Mouse (Mus musculus) CH12.LX (cell line): Measurements from ENCODE around the gene Atp8b3. TPM values are rescaled to one million over a fixed set of nuclear protein-coding genes. Genes with fewer than 3 reads are reported as not detected.

Source experiments
- DNase-seq: peaks from one replicate; pipeline ENCODE4 v3.0.0-alpha.2; 2013; ENCODE audit errors: extremely low read depth
- H3K27ac ChIP-seq: 2 replicates; pipeline ENCODE4 v1.5.1; 2012; ENCODE audit warnings: low read depth, mild to moderate bottlenecking, control low read depth, moderate library complexity; ENCODE audit not compliant: insufficient read depth
- H3K27me3 ChIP-seq: replicated peaks from 2 replicates; pipeline ENCODE3; 2012; ENCODE audit warnings: inconsistent platforms
- H3K36me3 ChIP-seq, 2 experiments: replicated peaks in 1 of 2; 2 replicates each; pipeline versions ENCODE3 to v1.6.1; 2012; ENCODE audit warnings: inconsistent platforms in 1 of 2, low read length in 1 of 2, mild to moderate bottlenecking in 1 of 2, mixed read lengths in 1 of 2, moderate library complexity in 1 of 2; ENCODE audit not compliant: control insufficient read depth in 1 of 2, insufficient read depth in 1 of 2
- H3K4me1 ChIP-seq, 2 experiments: 2 replicates each; pipeline ENCODE4 v1.6.1; 2012; ENCODE audit warnings: inconsistent platforms in 1 of 2, moderate library complexity in 1 of 2; ENCODE audit not compliant: insufficient read depth in 2 of 2, control insufficient read depth in 1 of 2
- H3K4me2 ChIP-seq: 2 replicates; pipeline ENCODE4 v1.6.1; 2012; ENCODE audit warnings: low read depth, mild to moderate bottlenecking, control low read depth; ENCODE audit not compliant: poor library complexity, insufficient read depth, severe bottlenecking
- H3K4me3 ChIP-seq, 3 experiments: fragments of 150-350 bp in 1 of 3; sonication (generic) in 1 of 3; replicated peaks in 1 of 3; 2 replicates each; pipeline versions ENCODE3 to v1.5.1; 2011 to 2012; ENCODE audit warnings: low read depth in 2 of 3, low read length in 2 of 3, mild to moderate bottlenecking in 2 of 3, moderate library complexity in 2 of 3, control low read depth in 1 of 3, improper control_type of control experiment in 1 of 3, inconsistent platforms in 1 of 3, mixed read lengths in 1 of 3; ENCODE audit not compliant: poor library complexity in 1 of 3
- H3K79me2 ChIP-seq: replicated peaks from 2 replicates; pipeline ENCODE4 v1.6.1; 2012; ENCODE audit warnings: mild to moderate bottlenecking, moderate library complexity; ENCODE audit not compliant: control insufficient read depth, poor library complexity, insufficient read depth, severe bottlenecking; ENCODE audit errors: extremely low read depth
- H3K9ac ChIP-seq: 2 replicates; pipeline ENCODE4 v1.6.1; 2012; ENCODE audit warnings: low read depth, mild to moderate bottlenecking, control low read depth, moderate library complexity; ENCODE audit not compliant: insufficient read depth
- H3K9me3 ChIP-seq: replicated peaks from 2 replicates; pipeline ENCODE3; 2012; ENCODE audit warnings: low read length, inconsistent platforms, mixed read lengths
- BHLHE40 ChIP-seq: IDR thresholded peaks from 2 replicates; pipeline ENCODE4 v1.6.1; 2011; ENCODE audit warnings: mild to moderate bottlenecking, low read depth, low read length, improper control_type of control experiment
- CHD1 ChIP-seq: IDR thresholded peaks from 2 replicates; pipeline ENCODE4 v1.6.1; 2012; ENCODE audit warnings: low read depth, low read length, improper control_type of control experiment, inconsistent platforms
- CHD2 ChIP-seq: IDR thresholded peaks from 2 replicates; pipeline ENCODE4 v1.6.1; 2011; ENCODE audit warnings: low read length, improper control_type of control experiment
- CTCF ChIP-seq, 2 experiments: IDR thresholded peaks in 1 of 2; conservative IDR thresholded peaks in 1 of 2; 2 replicates each; pipeline ENCODE4 v1.5.1; 2011 to 2012; ENCODE audit warnings: low read depth in 2 of 2, low read length in 2 of 2, improper control_type of control experiment in 1 of 2, inconsistent platforms in 1 of 2, mild to moderate bottlenecking in 1 of 2, moderate library complexity in 1 of 2
- ELF1 ChIP-seq: IDR thresholded peaks from 2 replicates; pipeline ENCODE4 v1.6.1; 2014; ENCODE audit warnings: low read depth, mild to moderate bottlenecking, inconsistent platforms, low read length, improper control_type of control experiment
- EP300 ChIP-seq: IDR thresholded peaks from 2 replicates; pipeline ENCODE4 v1.6.1; 2011; ENCODE audit warnings: low read length, improper control_type of control experiment
- ETS1 ChIP-seq: conservative IDR thresholded peaks from 2 replicates; pipeline ENCODE4 v1.6.1; 2012; ENCODE audit warnings: low read depth, mild to moderate bottlenecking, inconsistent platforms, low read length, improper control_type of control experiment, moderate library complexity
- GABPA ChIP-seq: IDR thresholded peaks from 2 replicates; pipeline ENCODE4 v1.6.1; 2012; ENCODE audit warnings: low read depth, low read length, improper control_type of control experiment, inconsistent platforms; ENCODE audit not compliant: insufficient replicate concordance
- HCFC1 ChIP-seq: IDR thresholded peaks from 2 replicates; pipeline ENCODE4 v1.6.1; 2012; ENCODE audit warnings: low read depth, mild to moderate bottlenecking, inconsistent platforms, low read length, improper control_type of control experiment
- IRF4 ChIP-seq: IDR thresholded peaks from 2 replicates; pipeline ENCODE4 v1.6.1; 2014; ENCODE audit warnings: low read depth, mild to moderate bottlenecking, inconsistent platforms, low read length, improper control_type of control experiment
- JUN ChIP-seq: IDR thresholded peaks from 2 replicates; pipeline ENCODE4 v1.6.1; 2011; ENCODE audit warnings: low read depth, mild to moderate bottlenecking, low read length, improper control_type of control experiment, moderate library complexity; ENCODE audit not compliant: insufficient read depth
- JUND ChIP-seq: conservative IDR thresholded peaks from 2 replicates; pipeline ENCODE4 v1.6.1; 2011; ENCODE audit warnings: low read depth, low read length, improper control_type of control experiment
- KAT2A ChIP-seq: IDR thresholded peaks from 2 replicates; pipeline ENCODE4 v1.6.1; 2012; ENCODE audit warnings: low read length, improper control_type of control experiment, inconsistent platforms; ENCODE audit not compliant: insufficient replicate concordance
- MAFK ChIP-seq: IDR thresholded peaks from 2 replicates; pipeline ENCODE4 v1.6.1; 2011; ENCODE audit warnings: low read length, improper control_type of control experiment; ENCODE audit not compliant: insufficient replicate concordance
- MAX ChIP-seq: IDR thresholded peaks from 2 replicates; pipeline ENCODE4 v1.6.1; 2011; ENCODE audit warnings: low read length, improper control_type of control experiment
- MEF2A ChIP-seq: IDR thresholded peaks from 2 replicates; pipeline ENCODE4 v1.6.1; 2014; ENCODE audit warnings: low read depth, mild to moderate bottlenecking, inconsistent platforms, low read length, improper control_type of control experiment, borderline replicate concordance
- MXI1 ChIP-seq: IDR thresholded peaks from 2 replicates; pipeline ENCODE4 v1.6.1; 2011; ENCODE audit warnings: mild to moderate bottlenecking, low read depth, low read length, improper control_type of control experiment
- MYC ChIP-seq: IDR thresholded peaks from 2 replicates; pipeline ENCODE4 v1.6.1; 2011; ENCODE audit warnings: low read depth, mild to moderate bottlenecking, improper control_type of control experiment, low read length
- NELFE ChIP-seq: IDR thresholded peaks from 2 replicates; pipeline ENCODE4 v1.6.1; 2011; ENCODE audit warnings: low read depth, low read length, improper control_type of control experiment
- NRF1 ChIP-seq: IDR thresholded peaks from 2 replicates; pipeline ENCODE4 v1.6.1; 2014; ENCODE audit warnings: low read depth, mild to moderate bottlenecking, inconsistent platforms, low read length, improper control_type of control experiment, moderate library complexity
- PAX5 ChIP-seq: IDR thresholded peaks from 2 replicates; pipeline ENCODE4 v1.6.1; 2012; ENCODE audit warnings: low read length, inconsistent platforms, mixed read lengths
- POLR2A ChIP-seq: IDR thresholded peaks from 2 replicates; pipeline ENCODE4 v1.6.1; 2011; ENCODE audit warnings: low read depth, mild to moderate bottlenecking, improper control_type of control experiment, low read length
- RAD21 ChIP-seq: IDR thresholded peaks from 2 replicates; pipeline ENCODE4 v1.6.1; 2011; ENCODE audit warnings: low read depth, mild to moderate bottlenecking, low read length, improper control_type of control experiment, moderate library complexity
- RCOR1 ChIP-seq: conservative IDR thresholded peaks from 2 replicates; pipeline ENCODE4 v1.6.1; 2012; ENCODE audit warnings: low read depth, mild to moderate bottlenecking, inconsistent platforms, low read length, improper control_type of control experiment
- SIN3A ChIP-seq: IDR thresholded peaks from 2 replicates; pipeline ENCODE4 v1.6.1; 2012; ENCODE audit warnings: low read length, improper control_type of control experiment, inconsistent platforms
- SMC3 ChIP-seq: IDR thresholded peaks from 2 replicates; pipeline ENCODE4 v1.6.1; 2011; ENCODE audit warnings: low read depth, low read length, improper control_type of control experiment
- TBP ChIP-seq: conservative IDR thresholded peaks from 2 replicates; pipeline ENCODE4 v1.6.1; 2011; ENCODE audit warnings: low read depth, low read length, improper control_type of control experiment
- TCF12 ChIP-seq: IDR thresholded peaks from 2 replicates; pipeline ENCODE4 v1.6.1; 2014; ENCODE audit warnings: low read depth, mild to moderate bottlenecking, inconsistent platforms, low read length, improper control_type of control experiment
- USF2 ChIP-seq: conservative IDR thresholded peaks from 2 replicates; pipeline ENCODE4 v1.6.1; 2011; ENCODE audit warnings: low read depth, low read length, improper control_type of control experiment
- ZC3H11A ChIP-seq: IDR thresholded peaks from 2 replicates; pipeline ENCODE4 v1.6.1; 2012; ENCODE audit warnings: low read depth, mild to moderate bottlenecking, inconsistent platforms, low read length, improper control_type of control experiment
- ZKSCAN1 ChIP-seq: IDR thresholded peaks from 2 replicates; pipeline ENCODE4 v1.6.1; 2012; ENCODE audit warnings: low read depth, inconsistent platforms, low read length, improper control_type of control experiment, borderline replicate concordance
- ZMIZ1 ChIP-seq: IDR thresholded peaks from 2 replicates; pipeline ENCODE4 v1.6.1; 2012; ENCODE audit warnings: low read depth, mild to moderate bottlenecking, inconsistent platforms, low read length, improper control_type of control experiment
- ZNF384 ChIP-seq: IDR thresholded peaks from 2 replicates; pipeline ENCODE4 v1.6.1; 2012; ENCODE audit warnings: low read depth, low read length, improper control_type of control experiment, inconsistent platforms
- dilution Hi-C: fragments of 300-500 bp; cut with MboI; formaldehyde crosslinking; loops from 2 replicates; pipeline ENCODE4 v1.14.3; 2020; ENCODE audit warnings: low sequenced_read_pairs; ENCODE audit not compliant: extremely low pct_unique_long_range_greater_than_20kb, extremely low pct_ligation_motif_present
- in situ Hi-C: fragments of 300-500 bp; cut with MboI; formaldehyde crosslinking; loops from 3 replicates; pipeline ENCODE4 v1.14.3; 2019; ENCODE audit warnings: low sequenced_read_pairs, low pct_ligation_motif_present, low pct_unique_long_range_greater_than_20kb, mixed read lengths
- polyA plus RNA-seq: library from polyadenylated mRNA; unstranded; fragments of >175 nt; gene quantifications from 2 replicates; pipeline ENCODE4 v1.2.1, GENCODE M21; 2012; ENCODE audit warnings: low read depth; ENCODE audit not compliant: insufficient read length
- total RNA-seq, 2 experiments: library from RNA; depleted of rRNA; stranded (reverse); fragments of 300-350 nt in 1 of 2; fragments of >200 nt in 1 of 2; gene quantifications; 2 replicates each; pipeline ENCODE4 v1.2.3; 2012 to 2014

Gene Atp8b3
- total and polyA plus RNA-seq, 3 experiments = 0.08 to 0.27 (median 0.21) TPM

DNA sequence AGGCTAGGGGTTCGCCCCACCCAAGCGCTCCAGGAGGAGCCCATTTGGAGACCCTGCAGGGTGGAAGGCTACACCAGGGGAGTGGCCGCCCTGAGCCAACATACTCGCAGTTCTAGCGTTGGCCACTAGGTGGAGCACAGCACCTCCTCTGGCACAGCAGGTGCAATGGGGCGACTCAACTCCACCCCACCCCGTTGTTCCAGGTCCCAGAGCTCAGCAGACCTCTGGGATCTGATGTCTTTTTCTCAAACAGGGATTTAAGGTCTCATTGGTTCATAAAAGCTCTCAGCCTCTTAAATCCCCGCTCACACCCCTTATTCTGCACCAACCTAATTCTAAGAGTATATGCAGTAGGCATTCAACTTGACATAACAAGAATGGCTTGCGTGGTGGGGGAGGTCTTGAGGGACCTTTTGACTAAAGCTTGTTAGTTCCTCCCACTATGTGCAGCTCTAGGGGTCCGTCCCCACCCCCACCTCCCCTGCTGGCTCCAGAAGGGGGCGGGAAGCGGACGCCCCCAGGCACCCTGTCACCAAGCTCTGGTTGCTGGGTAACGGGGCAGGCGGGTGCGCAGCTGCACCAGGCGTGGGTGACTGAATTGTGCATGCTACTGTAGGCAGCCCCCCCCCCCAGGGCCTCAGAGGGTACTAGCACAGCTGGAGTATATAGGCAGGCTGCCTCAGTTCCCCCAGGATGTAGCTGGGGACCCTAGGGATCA lies 27.6 kb upstream of the Atp8b3 start (continued):
- TF ChIP-seq IRF4 (no peak), JUN (no peak), ZC3H11A (no peak), ZKSCAN1 (no peak), BHLHE40 (no peak), CTCF (conservative IDR thresholded peaks at IDR 0.05 in 1 of 2, IDR thresholded peaks at IDR 0.05 in 1 of 2; ENCODE audit: low read depth in 2 of 2, low read length in 2 of 2) (peak; percentile 86 to 88), JUND (no peak), ZNF384 (no peak)

DNA sequence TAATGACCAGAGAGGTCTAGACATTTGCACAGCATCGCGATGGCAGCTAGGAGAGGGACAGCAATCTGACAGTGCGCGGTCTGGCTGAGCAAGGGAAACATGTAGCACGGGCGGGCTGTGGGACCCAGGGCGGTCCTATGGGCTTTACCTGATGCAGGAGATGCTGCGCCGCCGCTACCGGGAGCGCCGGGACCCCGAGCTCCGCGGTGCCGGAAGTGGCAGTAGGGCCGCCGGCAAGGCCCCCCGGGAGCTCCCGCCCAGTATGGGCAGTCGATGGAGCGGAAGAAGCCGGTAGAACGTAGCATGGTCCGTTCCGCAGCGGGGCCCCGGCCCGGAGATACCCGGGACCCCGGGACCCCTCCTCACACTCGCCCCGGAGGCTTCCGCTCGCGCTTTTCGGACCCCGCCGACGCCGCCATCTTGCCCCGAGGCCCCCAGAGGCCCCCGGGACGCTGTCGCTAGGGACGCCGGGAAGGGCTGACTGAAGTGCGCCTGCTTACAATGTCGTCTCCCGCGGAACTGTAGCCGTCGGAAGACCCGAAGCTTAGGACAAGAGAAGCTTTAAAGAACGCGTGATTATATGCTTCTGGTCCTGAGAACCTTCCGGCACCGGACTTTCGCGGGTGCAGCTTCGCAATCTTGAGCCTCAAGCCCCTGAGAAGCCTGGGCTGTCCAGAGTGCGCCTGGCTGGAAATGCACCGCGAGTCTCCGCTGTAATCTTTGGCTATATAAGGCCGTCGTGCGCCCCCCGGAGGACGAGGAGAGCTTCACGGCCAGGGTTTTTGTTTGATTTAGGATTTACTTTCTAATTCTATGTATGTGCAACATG lies 22.4 kb upstream of the Atp8b3 start, which contains the start of gene Rexo1:
Gene Rexo1, minus strand, starts transcription at position 445 of the 829 bp plus-strand sequence.
- dilution Hi-C loops = no loop called here
- no peaks in the 10 kb centered on the region for H3K27me3 ChIP-seq

More for the DNA sequence above, 22.4 kb upstream of the Atp8b3 start, which contains the start of gene Rexo1:
- Histone ChIP-seq H3K4me1 (peaks cover 18 to 52% of the 10 kb centered on the region in 2 experiments), H3K36me3 (peaks cover 0 to 58% of the 10 kb centered on the region in 2 experiments), H3K79me2 (peaks cover 48% of the 10 kb centered on the region), H3K9me3 (no peaks in the 10 kb centered on the region), H3K9ac (peak within 1 kb of the TSS; percentile 91), H3K4me2 (peak within 1 kb of the TSS; percentile 72), H3K27ac (peak within 1 kb of the TSS; percentile 66), H3K4me3 (peak within 1 kb of the TSS; percentile 71 to 98 (median 93))
- peak; percentile 45 for TF ChIP-seq ZMIZ1
- TF ChIP-seq USF2 = no peak
- no peak for TF ChIP-seq ETS1
- TF ChIP-seq EP300 = no peak
- no peak for TF ChIP-seq NRF1
- TF ChIP-seq RAD21 = peak; percentile 62
- TF ChIP-seq CTCF (conservative IDR thresholded peaks at IDR 0.05 in 1 of 2, IDR thresholded peaks at IDR 0.05 in 1 of 2; ENCODE audit: low read depth in 2 of 2, low read length in 2 of 2) = peak; percentile 31 to 88; a peak in 3 of 4 replicates
- peak; percentile 80 for TF ChIP-seq TCF12
- TF ChIP-seq SMC3 = peak; percentile 65
- peak; percentile 49; the same call in 1 of the 2 replicates for TF ChIP-seq MEF2A
- 0 out of 2 replicates have a peak, but pooled peaks have one; percentile 46 for TF ChIP-seq TBP
- TF ChIP-seq RCOR1 = no peak
- TF ChIP-seq ZNF384 = no peak
- no peak for TF ChIP-seq MXI1
- TF ChIP-seq SIN3A = peak; percentile 91
- no peak for TF ChIP-seq PAX5
- TF ChIP-seq MYC = peak; percentile 64; the same call in 1 of the 2 replicates
- TF ChIP-seq NELFE = peak; percentile 69
- TF ChIP-seq ELF1 = peak; percentile 80
- no peak for TF ChIP-seq MAFK
- TF ChIP-seq CHD1 = no peak
- TF ChIP-seq CHD2 = no peak
- TF ChIP-seq MAX = peak; percentile 100
- peak; percentile 95 for TF ChIP-seq HCFC1
- no peak; the same call in 1 of the 2 replicates for TF ChIP-seq GABPA
- TF ChIP-seq POLR2A = peak; percentile 79
- peak; percentile 88; the same call in 1 of the 2 replicates for TF ChIP-seq KAT2A
- TF ChIP-seq JUN = no peak
- in situ Hi-C loops = no loop called here
- peak; percentile 92 for DNase-seq
